Mouse (Mus musculus) Patski (cell line): ENCODE measurements around the gene E2f6. TPM values are rescaled to one million over a fixed set of nuclear protein-coding genes. Genes with fewer than 3 reads are reported as not detected.

Source experiments
- ATAC-seq: fragments of 100-300 bp; one replicate; pipeline ENCODE4 v1.8.0; 2021
- CTCF ChIA-PET: fragments of 350-600 bp; sonication (Branson Sonifier 250); formaldehyde crosslinking; loops from one replicate; lab custom pipeline; 2022; ENCODE audit warnings: inconsistent platforms; lab: Charles Lee
- POLR2A ChIA-PET: fragments of 350-600 bp; sonication (Branson Sonifier 250); formaldehyde crosslinking; loops from one replicate; lab custom pipeline; 2022; ENCODE audit warnings: antibody characterized with exemption, inconsistent platforms; lab: Charles Lee
- DNase-seq: peaks from one replicate; pipeline ENCODE4 v3.0.0-alpha.2; 2011; ENCODE audit warnings: low read depth, low spot score
- H3K27me3 ChIP-seq: fragments of 371-371 bp; one replicate; pipeline ENCODE4 v1.5.1; 2021
- CTCF ChIP-seq: fragments of 100-300 bp; IDR thresholded peaks from one replicate; pipeline ENCODE4 v1.5.1; 2021
- in situ Hi-C: fragments of 300-500 bp; cut with MboI; formaldehyde crosslinking; loops from 3 replicates; pipeline ENCODE4 v1.11.1; 2018; ENCODE audit warnings: low pct_unique_long_range_greater_than_20kb, mixed read lengths
- polyA plus RNA-seq: library from polyadenylated mRNA; unstranded; gene quantifications from one replicate; pipeline ENCODE4 v1.2.3, GENCODE M21; 2021

Gene E2f6
- polyA plus RNA-seq, 1 experiment from 2014 or later: 35.3 TPM

- in situ Hi-C loops: loop anchor here (25.0 kb wide), 1 partner anchor 867 kb away; no protein-coding TSS in a partner anchor
- TF ChIP-seq CTCF: no peak
- ATAC-seq: peak; percentile 89
- ChIA-PET CTCF (interaction anchor here (0.7 to 3.6 kb wide), 7 partner anchors 9 to 58 kb away, joined by 3 to 13 read pairs (median 3); no protein-coding TSS in a partner anchor), POLR2A (interaction anchor here (1.8 to 2.1 kb wide), 2 partner anchors 24 to 27 kb away, joined by 13 to 20 read pairs; partner anchors contain the start of gene Rock2)
- peak; percentile 70 for DNase-seq
- no peaks in the 10 kb centered on the region for H3K27me3 ChIP-seq
These were observed 59.8 kb downstream of the E2f6 start for GRCm38 (mm10) chr12:16870405-16871068.

GRCm38 (mm10) chr12:16872006-16872405 lies 61.2 kb downstream of the E2f6 start:
- POLR2A ChIA-PET: interaction anchor here (1.8 to 2.4 kb wide), 3 partner anchors 22 to 25 kb away, joined by 8 to 20 read pairs (median 13); partner anchors contain the start of gene Rock2
- in situ Hi-C loops: loop anchor here (25.0 kb wide), 1 partner anchor 865 kb away; no protein-coding TSS in a partner anchor
- TF ChIP-seq CTCF: no peak
- no peak for ATAC-seq
- CTCF ChIA-PET: interaction anchor here (1.0 kb wide), 1 partner anchor 10 kb away, joined by 3 read pairs; no protein-coding TSS in a partner anchor
- DNase-seq: no peak
- H3K27me3 ChIP-seq: no peaks in the 10 kb centered on the region

GRCm38 (mm10) chr12:16872926-16873464 lies 62.2 kb downstream of the E2f6 start:
- TF ChIP-seq CTCF: no peak
- in situ Hi-C loops: loop anchor here (25.0 kb wide), 1 partner anchor 864 kb away; no protein-coding TSS in a partner anchor
- POLR2A ChIA-PET: interaction anchor here (2.4 kb wide), 1 partner anchor 21 kb away, joined by 8 read pairs; the partner anchor contains the start of gene Rock2
- CTCF ChIA-PET: interaction anchor here (1.0 kb wide), 1 partner anchor 23 kb away, joined by 3 read pairs; no protein-coding TSS in a partner anchor
- ATAC-seq: no peak
- no peak for DNase-seq
- no peaks in the 10 kb centered on the region for H3K27me3 ChIP-seq

DNA sequence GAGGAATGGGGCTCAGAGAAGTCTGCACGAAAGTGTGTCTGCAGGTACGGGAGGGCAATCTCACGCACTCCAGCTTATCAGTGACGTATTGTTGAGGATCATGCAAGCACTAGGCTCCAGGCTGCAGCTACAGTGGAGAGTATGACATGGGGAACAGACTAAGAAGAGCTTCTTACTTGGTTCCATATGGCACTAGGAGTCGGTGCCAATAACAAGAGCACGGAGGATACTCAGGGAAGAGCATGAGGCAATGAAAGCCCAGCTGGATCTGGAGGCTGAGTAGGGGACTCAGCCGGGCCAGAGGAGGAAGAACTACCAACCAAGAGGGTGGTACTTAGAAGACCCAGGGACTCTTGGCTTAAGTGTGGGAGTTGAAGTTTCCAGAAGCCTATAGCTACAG lies 62.8 kb downstream of the E2f6 start:
- in situ Hi-C loops: loop anchor here (25.0 kb wide), 1 partner anchor 864 kb away; no protein-coding TSS in a partner anchor
- no peaks in the 10 kb centered on the region for H3K27me3 ChIP-seq
- TF ChIP-seq CTCF: no peak
- no peak for ATAC-seq
- CTCF ChIA-PET: interaction anchor here (1.0 to 1.6 kb wide), 2 partner anchors 23 to 24 kb away, joined by 3 read pairs; no protein-coding TSS in a partner anchor
- POLR2A ChIA-PET: interaction anchor here (2.4 kb wide), 1 partner anchor 21 kb away, joined by 8 read pairs; the partner anchor contains the start of gene Rock2
- no peak for DNase-seq

- TF ChIP-seq CTCF: no peak
- ChIA-PET CTCF (interaction anchor here (1.0 to 1.6 kb wide), 2 partner anchors 22 to 24 kb away, joined by 3 read pairs; no protein-coding TSS in a partner anchor), POLR2A (interaction anchor here (0.6 to 2.4 kb wide), 2 partner anchors 16 to 20 kb away, joined by 3 to 8 read pairs; partner anchors contain the start of gene Rock2)
- no peak for DNase-seq
- no peaks in the 10 kb centered on the region for H3K27me3 ChIP-seq
- ATAC-seq: no peak
- in situ Hi-C loops: loop anchor here (25.0 kb wide), 1 partner anchor 863 kb away; no protein-coding TSS in a partner anchor
These were observed 63.3 kb downstream of the E2f6 start for GRCm38 (mm10) chr12:16874086-16874485.

DNA sequence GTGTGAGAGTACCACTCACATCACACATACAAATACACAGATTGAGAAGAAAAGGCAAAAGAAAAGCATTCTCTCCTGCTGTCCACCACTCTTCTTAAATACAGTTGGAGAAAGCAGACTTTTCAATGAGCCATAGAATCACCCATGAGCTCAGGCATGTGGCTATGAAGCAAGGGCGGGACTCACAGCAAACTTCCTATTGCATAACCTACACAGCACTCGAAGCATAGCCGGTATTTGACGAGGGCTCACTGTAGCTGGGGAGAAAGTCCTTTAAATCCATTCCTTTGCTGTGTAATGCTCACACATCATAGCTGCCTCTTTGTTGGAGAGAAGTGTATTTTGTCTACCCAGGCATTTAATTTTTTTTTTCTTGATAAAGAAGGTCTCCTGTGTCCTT lies 64.5 kb downstream of the E2f6 start:
- in situ Hi-C loops: no loop called here
- CTCF ChIA-PET: no interaction called here
- POLR2A ChIA-PET: interaction anchor here (1.8 kb wide), 1 partner anchor 19 kb away, joined by 6 read pairs; the partner anchor contains the start of gene Rock2
- ATAC-seq (peak; percentile 41), DNase-seq (no peak)
- no peaks in the 10 kb centered on the region for H3K27me3 ChIP-seq
- TF ChIP-seq CTCF: no peak

- DNase-seq (no peak), ATAC-seq (peak; percentile 14)
- POLR2A ChIA-PET: interaction anchor here (1.8 kb wide), 1 partner anchor 19 kb away, joined by 6 read pairs; the partner anchor contains the start of gene Rock2
- CTCF ChIA-PET: no interaction called here
- no peaks in the 10 kb centered on the region for H3K27me3 ChIP-seq
- in situ Hi-C loops: no loop called here
- TF ChIP-seq CTCF: no peak
These were observed 64.9 kb downstream of the E2f6 start for GRCm38 (mm10) chr12:16875678-16876077.

GRCm38 (mm10) chr12:16876667-16877066 lies 65.9 kb downstream of the E2f6 start:
- in situ Hi-C loops: no loop called here
- TF ChIP-seq CTCF: no peak
- no peaks in the 10 kb centered on the region for H3K27me3 ChIP-seq
- DNase-seq (no peak), ATAC-seq (no peak)
- CTCF ChIA-PET: no interaction called here
- POLR2A ChIA-PET: interaction anchor here (1.1 to 1.8 kb wide), 2 partner anchors 10 to 18 kb away, joined by 4 to 6 read pairs; partner anchors contain the start of gene Rock2

GRCm38 (mm10) chr12:16877141-16877540 lies 66.4 kb downstream of the E2f6 start:
- CTCF ChIA-PET: interaction anchor here (1.7 kb wide), 1 partner anchor 17 kb away, joined by 5 read pairs; no protein-coding TSS in a partner anchor
- ATAC-seq (no peak), DNase-seq (no peak)
- no peak for TF ChIP-seq CTCF
- H3K27me3 ChIP-seq: no peaks in the 10 kb centered on the region
- POLR2A ChIA-PET: interaction anchor here (1.1 kb wide), 1 partner anchor 9 kb away, joined by 4 read pairs; no protein-coding TSS in a partner anchor
- in situ Hi-C loops: no loop called here

- in situ Hi-C loops: no loop called here
- ATAC-seq: no peak
- H3K27me3 ChIP-seq: no peaks in the 10 kb centered on the region
- POLR2A ChIA-PET: no interaction called here
- no peak for DNase-seq
- no peak for TF ChIP-seq CTCF
- CTCF ChIA-PET: interaction anchor here (1.2 to 1.7 kb wide), 3 partner anchors 14 to 18 kb away, joined by 3 to 5 read pairs (median 4); no protein-coding TSS in a partner anchor
These were observed 66.9 kb downstream of the E2f6 start for GRCm38 (mm10) chr12:16877679-16878078.
